Mouse (Mus musculus) forebrain, embryonic 15.5 days (tissue): ENCODE measurements around the gene Acp2. TPM values are rescaled to one million over a fixed set of nuclear protein-coding genes. Genes with fewer than 3 reads are reported as not detected.

Experiments used
- ATAC-seq: fragments of 200-750 bp; cut with Nextera tagmentation; replicated peaks from 2 replicates; pipeline ENCODE4 v1.8.0; 2017; ENCODE audit warnings: mild to moderate bottlenecking, moderate TSS enrichment, moderate library complexity
- H3K27ac ChIP-seq: fragments of 300-500 bp; sonication (generic); replicated peaks from 2 replicates; pipeline ENCODE4 v1.5.1; 2015; ENCODE audit warnings: mild to moderate bottlenecking, inconsistent platforms
- H3K27me3 ChIP-seq: fragments of 300-500 bp; sonication (generic); 2 replicates; pipeline ENCODE4 v1.6.1; 2015; ENCODE audit warnings: inconsistent platforms
- H3K36me3 ChIP-seq: fragments of 300-500 bp; sonication (generic); 2 replicates; pipeline ENCODE4 v1.6.1; 2015; ENCODE audit warnings: mild to moderate bottlenecking, inconsistent platforms
- H3K4me1 ChIP-seq: fragments of 300-500 bp; sonication (generic); 2 replicates; pipeline ENCODE4 v1.6.1; 2015; ENCODE audit warnings: inconsistent platforms
- H3K4me2 ChIP-seq: fragments of 300-500 bp; sonication (generic); replicated peaks from 2 replicates; pipeline ENCODE4 v1.6.1; 2015; ENCODE audit warnings: mild to moderate bottlenecking, inconsistent platforms
- H3K4me3 ChIP-seq: fragments of 300-500 bp; sonication (generic); 2 replicates; pipeline ENCODE4 v1.5.1; 2015; ENCODE audit warnings: mild to moderate bottlenecking, inconsistent platforms
- H3K9ac ChIP-seq: fragments of 300-500 bp; sonication (generic); replicated peaks from 2 replicates; pipeline ENCODE4 v1.6.1; 2015; ENCODE audit warnings: mild to moderate bottlenecking, inconsistent platforms
- H3K9me3 ChIP-seq: fragments of 300-500 bp; sonication (generic); 2 replicates; pipeline ENCODE4 v1.6.1; 2016; ENCODE audit warnings: inconsistent platforms
- WGBS: fragments of 180-500 bp; shearing (Covaris S2); methylation state at CpG from one replicate; pipeline ENCODE4 v1.1.7; 2015; ENCODE audit warnings: mixed read lengths; 5-methylcytosine and 5-hydroxymethylcytosine counted together
- polyA plus RNA-seq: library from polyadenylated mRNA; unstranded; fragments of >200 nt; fragmentation: Nextera tagmentation; extraction: Ambion mirVana; gene quantifications from 2 replicates; pipeline ENCODE4 v1.2.1, GENCODE M21; 2015

The Acp2 gene
- polyA plus RNA-seq, 1 experiment from 2014 or later, result 36.9 TPM

DNA sequence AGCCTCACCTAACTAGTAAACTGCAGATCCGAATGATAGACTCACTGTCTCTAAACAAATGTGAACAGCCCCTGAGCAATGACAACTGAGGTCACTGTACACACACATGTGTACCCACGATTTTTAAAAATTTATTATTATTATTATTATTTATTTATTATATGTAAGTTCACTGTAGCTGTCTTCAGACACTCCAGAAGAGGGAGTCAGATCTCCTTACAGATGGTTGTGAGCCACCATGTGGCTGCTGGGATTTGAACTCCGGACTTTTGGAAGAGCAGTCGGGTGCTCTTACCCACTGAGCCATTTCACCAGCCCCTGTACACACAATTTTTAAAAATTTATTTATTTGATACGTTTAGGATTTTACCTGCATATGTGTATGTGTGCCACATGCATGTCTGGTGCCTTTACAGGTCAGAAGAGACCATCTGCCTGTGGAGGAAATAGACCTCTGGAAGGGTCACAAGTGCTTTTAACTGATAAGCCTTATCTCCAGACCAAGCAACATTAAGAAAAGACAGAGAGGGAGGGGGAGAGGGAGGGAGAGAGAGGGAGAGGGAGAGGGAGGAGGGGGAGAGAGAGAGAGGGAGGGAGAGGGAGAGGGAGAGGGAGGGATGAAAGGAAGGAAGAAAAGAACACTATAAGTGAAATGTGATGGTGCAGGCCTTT is 42.0 kb downstream of the Acp2 start:
- 85% methylated on average over 5 of the region's 5 CpGs for WGBS
- no peak for ATAC-seq
- Histone ChIP-seq H3K9ac (no peak overlapping the region), H3K27me3 (no peaks in the 10 kb centered on the region), H3K4me2 (no peak overlapping the region), H3K9me3 (no peaks in the 10 kb centered on the region), H3K36me3 (no peaks in the 10 kb centered on the region), H3K4me3 (no peak overlapping the region), H3K27ac (no peak overlapping the region), H3K4me1 (no peaks in the 10 kb centered on the region)

DNA sequence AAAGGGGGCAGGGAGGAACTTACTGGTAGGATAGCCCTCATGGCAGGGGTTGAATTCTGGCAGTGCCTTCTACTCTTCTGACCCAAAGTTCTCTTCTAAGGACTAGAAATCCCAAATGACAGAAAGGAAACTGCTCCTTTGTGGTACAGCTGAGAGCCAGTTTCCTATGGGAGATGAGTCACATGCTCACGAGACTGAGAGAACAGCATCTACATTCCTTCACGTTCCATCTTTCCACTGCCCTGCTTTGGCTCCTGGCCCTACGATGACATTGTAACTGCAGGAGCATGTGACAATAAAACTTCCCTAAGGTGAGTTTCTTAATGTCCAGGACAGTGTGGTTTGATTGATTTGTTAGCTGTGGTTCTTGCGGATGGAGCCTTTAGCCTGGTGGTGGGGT is 45.7 kb downstream of the Acp2 start:
- Histone ChIP-seq H3K36me3 (no peaks in the 10 kb centered on the region), H3K9ac (no peak overlapping the region), H3K4me1 (no peaks in the 10 kb centered on the region), H3K27ac (no peak overlapping the region), H3K4me3 (no peak overlapping the region), H3K9me3 (no peaks in the 10 kb centered on the region), H3K27me3 (peaks cover 5% of the 10 kb centered on the region; the same call in 1 of the 2 replicates), H3K4me2 (no peak overlapping the region)
- WGBS, result 87% methylated on average over 4 of the region's 4 CpGs
- no peak for ATAC-seq

DNA sequence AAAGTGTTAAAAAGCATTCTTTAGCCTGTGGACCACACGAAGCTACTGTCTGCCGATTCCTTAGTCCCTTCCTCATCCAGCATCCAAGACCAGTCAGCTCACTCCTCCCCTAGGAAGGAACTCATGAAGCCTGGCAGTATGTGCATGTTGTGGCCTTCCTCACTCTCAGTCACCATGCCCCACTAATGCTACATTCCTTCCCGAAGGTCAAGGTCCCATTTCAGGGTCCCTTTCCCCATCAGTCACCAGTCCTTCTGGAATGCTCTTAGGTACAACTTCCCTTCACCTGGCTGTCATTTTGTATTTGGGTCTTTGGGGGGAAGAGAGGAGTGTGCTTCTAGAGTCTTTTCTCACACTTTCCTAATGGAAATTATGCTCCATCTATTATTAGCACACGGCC is 49.3 kb downstream of the Acp2 start:
- no peak overlapping the region for H3K4me2 ChIP-seq
- H3K9me3 ChIP-seq, result no peaks in the 10 kb centered on the region
- H3K4me1 ChIP-seq, result peaks cover 23% of the 10 kb centered on the region
- no peaks in the 10 kb centered on the region for H3K36me3 ChIP-seq
- no peak overlapping the region for H3K27ac ChIP-seq
- no peak for ATAC-seq
- no peak overlapping the region for H3K9ac ChIP-seq
- H3K27me3 ChIP-seq, result peaks cover 16% of the 10 kb centered on the region; the same call in 1 of the 2 replicates
- no peak overlapping the region for H3K4me3 ChIP-seq
- WGBS, result 74% methylated on average over 4 of the region's 4 CpGs

- peaks cover 21% of the 10 kb centered on the region; the same call in 1 of the 2 replicates for H3K27me3 ChIP-seq
- H3K9me3 ChIP-seq, result no peaks in the 10 kb centered on the region
- WGBS, result 63% methylated on average over 4 of the region's 4 CpGs
- H3K4me1 ChIP-seq, result peaks cover 29% of the 10 kb centered on the region
- H3K4me2 ChIP-seq, result no peak overlapping the region
- ATAC-seq, result no peak
- H3K27ac ChIP-seq, result no peak overlapping the region
- H3K36me3 ChIP-seq, result no peaks in the 10 kb centered on the region
- no peak overlapping the region for H3K9ac ChIP-seq
- H3K4me3 ChIP-seq, result no peak overlapping the region
Measured at GRCm38 (mm10) chr2:91252512-91252911, 49.8 kb downstream of the Acp2 start.

- peak overlapping the region; percentile 100 for H3K4me2 ChIP-seq
- H3K4me3 ChIP-seq, result no peak overlapping the region
- 24% methylated on average over 8 of the region's 8 CpGs for WGBS
- H3K27me3 ChIP-seq, result peaks cover 23% of the 10 kb centered on the region; the same call in 1 of the 2 replicates
- H3K4me1 ChIP-seq, result peaks cover 36% of the 10 kb centered on the region
- H3K36me3 ChIP-seq, result no peaks in the 10 kb centered on the region
- H3K27ac ChIP-seq, result no peak overlapping the region
- ATAC-seq, result no peak
- no peaks in the 10 kb centered on the region for H3K9me3 ChIP-seq
- H3K9ac ChIP-seq, result no peak overlapping the region
Measured at GRCm38 (mm10) chr2:91254725-91255380, 52.2 kb downstream of the Acp2 start.

- peaks cover 23% of the 10 kb centered on the region; the same call in 1 of the 2 replicates for H3K27me3 ChIP-seq
- no peaks in the 10 kb centered on the region for H3K9me3 ChIP-seq
- H3K4me2 ChIP-seq, result peak within 1 kb of the TSS; percentile 100
- H3K9ac ChIP-seq, result peak within 1 kb of the TSS; percentile 68
- under 1% methylated on average over 27 of the region's 27 CpGs for WGBS
- peak; percentile 21; the same call in 1 of the 2 replicates for ATAC-seq
- peak within 1 kb of the TSS; percentile 70 for H3K4me3 ChIP-seq
- peak within 1 kb of the TSS; percentile 54; the same call in 1 of the 2 replicates for H3K27ac ChIP-seq
- no peaks in the 10 kb centered on the region for H3K36me3 ChIP-seq
- peaks cover 36% of the 10 kb centered on the region for H3K4me1 ChIP-seq
Measured at GRCm38 (mm10) chr2:91255661-91256150, 53.0 kb downstream of the Acp2 start, which contains the start of gene Pacsin3. Gene Pacsin3 (plus strand): TSS chr2:91255954.

DNA sequence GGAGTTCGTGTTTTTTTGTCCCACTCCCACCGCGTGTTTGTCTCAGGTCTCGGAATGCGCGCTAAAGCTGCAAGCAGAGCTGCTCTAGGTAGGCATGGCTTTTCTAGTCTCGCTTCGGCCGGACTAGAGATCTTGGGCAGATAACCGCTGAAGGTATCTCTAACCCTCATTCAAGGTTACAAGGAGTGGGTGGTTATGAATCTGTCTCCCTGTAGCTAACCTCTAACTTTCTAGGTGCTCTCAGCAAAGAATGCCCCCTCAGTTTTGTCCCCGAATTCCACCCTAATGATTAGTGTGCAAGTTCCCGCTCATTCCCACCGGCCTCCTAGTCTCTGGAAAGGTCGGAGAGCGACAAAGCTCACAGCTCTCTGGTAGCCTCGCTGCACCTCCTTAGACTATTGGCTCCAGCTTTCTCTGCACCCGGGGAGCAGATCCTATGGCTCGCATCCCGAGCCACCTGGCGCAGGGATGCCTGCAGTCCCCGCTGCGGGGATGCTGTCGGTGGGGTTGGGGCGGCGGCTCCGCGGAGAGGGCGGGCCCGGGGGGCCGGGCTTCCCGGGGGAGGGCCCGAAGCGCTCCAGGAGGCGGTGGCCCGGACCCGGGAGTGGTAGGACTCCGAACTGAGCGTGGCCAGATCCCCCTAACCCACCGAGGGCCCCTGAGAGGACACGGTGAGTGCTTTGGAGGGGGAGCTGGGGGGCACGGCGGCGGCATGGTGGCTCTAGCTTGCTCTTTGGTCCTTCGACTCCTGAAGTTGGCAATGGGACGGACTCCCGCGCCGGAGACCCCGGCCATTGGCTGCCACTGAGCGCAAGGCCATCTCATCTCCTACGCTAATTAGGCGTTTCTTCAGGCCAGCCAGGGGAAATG is 53.8 kb downstream of the Acp2 start:
- under 1% methylated on average over 52 of the region's 52 CpGs for WGBS
- Histone ChIP-seq H3K9ac (peak overlapping the region; percentile 68), H3K4me2 (peak overlapping the region; percentile 100), H3K36me3 (no peaks in the 10 kb centered on the region), H3K4me1 (peaks cover 36% of the 10 kb centered on the region), H3K9me3 (no peaks in the 10 kb centered on the region), H3K27me3 (peaks cover 23% of the 10 kb centered on the region; the same call in 1 of the 2 replicates), H3K27ac (peak overlapping the region; percentile 54; the same call in 1 of the 2 replicates), H3K4me3 (peak overlapping the region; percentile 70)
- ATAC-seq, result peak; percentile 68

DNA sequence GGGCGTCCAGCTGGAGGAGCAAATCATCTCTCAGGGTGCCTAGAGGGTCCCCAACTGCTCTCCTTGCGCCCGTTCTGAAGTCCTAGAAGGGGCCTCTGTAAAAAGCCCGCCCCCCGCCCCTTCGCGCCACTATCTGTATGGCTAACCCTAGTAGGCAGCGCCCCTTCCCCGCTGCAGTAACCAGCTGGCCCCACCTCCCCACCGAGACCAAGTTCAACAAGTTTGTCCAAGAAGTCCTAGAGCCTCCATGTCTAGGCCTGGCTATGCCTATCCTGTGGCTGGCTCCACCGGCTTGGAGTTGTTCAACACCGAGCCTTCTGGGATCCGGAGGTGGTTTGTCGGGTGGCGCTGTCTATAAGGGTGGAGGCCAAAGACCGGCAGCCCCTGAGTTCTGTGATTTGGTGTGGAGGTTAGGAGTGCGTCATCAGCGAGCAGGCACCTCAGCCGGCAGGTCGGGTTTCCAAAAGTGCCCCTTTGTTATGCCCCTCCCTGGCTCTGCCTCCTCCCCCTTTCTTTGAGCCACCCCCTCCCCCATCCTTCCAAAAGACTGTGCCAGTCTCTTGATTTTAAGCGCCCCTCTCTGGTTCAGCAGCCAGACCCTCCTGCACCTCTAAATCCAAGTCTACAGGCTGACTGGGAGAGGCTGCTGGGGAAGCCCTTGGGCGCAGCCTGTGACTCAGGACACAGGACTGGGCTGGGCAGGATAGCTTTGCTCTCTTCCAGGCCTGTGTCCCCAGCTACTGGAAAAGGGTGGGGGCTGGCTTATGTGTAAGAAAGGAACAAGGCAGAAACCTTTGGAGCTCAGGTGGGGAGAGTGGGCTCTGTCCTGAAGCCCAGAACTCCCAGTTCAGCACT is 54.7 kb downstream of the Acp2 start:
- ATAC-seq, result peak; percentile 59
- peaks cover 23% of the 10 kb centered on the region; the same call in 1 of the 2 replicates for H3K27me3 ChIP-seq
- H3K9ac ChIP-seq, result peak overlapping the region; percentile 68
- H3K4me3 ChIP-seq, result peak overlapping the region; percentile 70
- H3K9me3 ChIP-seq, result no peaks in the 10 kb centered on the region
- H3K4me2 ChIP-seq, result peak overlapping the region; percentile 100
- WGBS, result 2% methylated on average over 22 of the region's 22 CpGs
- peaks cover 36% of the 10 kb centered on the region for H3K4me1 ChIP-seq
- H3K27ac ChIP-seq, result peak overlapping the region; percentile 54
- no peaks in the 10 kb centered on the region for H3K36me3 ChIP-seq

GRCm38 (mm10) chr2:91258054-91258453 is 55.4 kb downstream of the Acp2 start:
- H3K9me3 ChIP-seq, result no peaks in the 10 kb centered on the region
- peaks cover 19% of the 10 kb centered on the region; the same call in 1 of the 2 replicates for H3K27me3 ChIP-seq
- H3K4me1 ChIP-seq, result peaks cover 36% of the 10 kb centered on the region
- H3K9ac ChIP-seq, result peak overlapping the region; percentile 68; the same call in 1 of the 2 replicates
- no peaks in the 10 kb centered on the region for H3K36me3 ChIP-seq
- peak overlapping the region; percentile 54; the same call in 1 of the 2 replicates for H3K27ac ChIP-seq
- 40% methylated on average over 5 of the region's 5 CpGs for WGBS
- ATAC-seq, result peak; percentile 47; the same call in 1 of the 2 replicates
- H3K4me3 ChIP-seq, result peak overlapping the region; percentile 70
- H3K4me2 ChIP-seq, result peak overlapping the region; percentile 100

- ATAC-seq, result no peak
- Histone ChIP-seq H3K4me1 (peaks cover 36% of the 10 kb centered on the region), H3K4me2 (no peak overlapping the region; the same call in 1 of the 2 replicates), H3K4me3 (no peak overlapping the region), H3K36me3 (no peaks in the 10 kb centered on the region), H3K27me3 (peaks cover 19% of the 10 kb centered on the region; the same call in 1 of the 2 replicates), H3K27ac (no peak overlapping the region), H3K9ac (no peak overlapping the region), H3K9me3 (no peaks in the 10 kb centered on the region)
- 74% methylated on average over 1 of the region's 1 CpGs for WGBS
Measured at GRCm38 (mm10) chr2:91258830-91259229, 56.1 kb downstream of the Acp2 start.

- Histone ChIP-seq H3K4me2 (no peak overlapping the region), H3K4me3 (no peak overlapping the region), H3K27ac (no peak overlapping the region), H3K36me3 (no peaks in the 10 kb centered on the region), H3K27me3 (peaks cover 13% of the 10 kb centered on the region; the same call in 1 of the 2 replicates), H3K9me3 (no peaks in the 10 kb centered on the region), H3K9ac (no peak overlapping the region), H3K4me1 (peaks cover 41% of the 10 kb centered on the region)
- no peak for ATAC-seq
- 88% methylated on average over 1 of the region's 1 CpGs for WGBS
Measured at GRCm38 (mm10) chr2:91259493-91259892, 56.8 kb downstream of the Acp2 start.
